Mouse (Mus musculus) forebrain, embryonic 12.5 days (tissue): Measurements from ENCODE around the gene Bcl11b. TPM values are rescaled to one million over a fixed set of nuclear protein-coding genes. Genes with fewer than 3 reads are reported as not detected.

ENCODE experiments used
- ATAC-seq: fragments of 200-750 bp; cut with Nextera tagmentation; 2 replicates; pipeline ENCODE4 v1.8.0; 2017; ENCODE audit warnings: moderate TSS enrichment; ENCODE audit not compliant: low FRiP score
- H3K27ac ChIP-seq: fragments of 300-500 bp; sonication (generic); 2 replicates; pipeline ENCODE4 v1.5.1; 2016; ENCODE audit warnings: mild to moderate bottlenecking
- H3K27me3 ChIP-seq: fragments of 300-500 bp; sonication (generic); 2 replicates; pipeline ENCODE4 v1.6.1; 2016; ENCODE audit warnings: mild to moderate bottlenecking
- H3K36me3 ChIP-seq: fragments of 300-500 bp; sonication (generic); replicated peaks from 2 replicates; pipeline ENCODE4 v1.6.1; 2016; ENCODE audit warnings: mild to moderate bottlenecking
- H3K4me1 ChIP-seq: fragments of 300-500 bp; sonication (generic); 2 replicates; pipeline ENCODE4 v1.6.1; 2016
- H3K4me2 ChIP-seq: fragments of 300-500 bp; sonication (generic); 2 replicates; pipeline ENCODE4 v1.6.1; 2016; ENCODE audit warnings: mild to moderate bottlenecking, moderate library complexity
- H3K4me3 ChIP-seq: fragments of 300-500 bp; sonication (generic); replicated peaks from 2 replicates; pipeline ENCODE4 v1.5.1; 2016; ENCODE audit warnings: mild to moderate bottlenecking
- H3K9ac ChIP-seq: fragments of 300-500 bp; sonication (generic); 2 replicates; pipeline ENCODE4 v1.6.1; 2016; ENCODE audit warnings: mild to moderate bottlenecking
- H3K9me3 ChIP-seq: fragments of 300-500 bp; sonication (generic); 2 replicates; pipeline ENCODE4 v1.6.1; 2016
- WGBS: fragments of 180-500 bp; shearing (Covaris S2); methylation state at CpG from one replicate; pipeline ENCODE4 v1.1.7; 2016; 5-methylcytosine and 5-hydroxymethylcytosine counted together
- polyA plus RNA-seq: library from polyadenylated mRNA; unstranded; fragments of >200 nt; fragmentation: Nextera tagmentation; extraction: Ambion mirVana; gene quantifications from 2 replicates; pipeline ENCODE4 v1.2.1, GENCODE M21; 2016

Bcl11b gene
- polyA plus RNA-seq, 1 experiment from 2014 or later: 46.0 TPM

DNA sequence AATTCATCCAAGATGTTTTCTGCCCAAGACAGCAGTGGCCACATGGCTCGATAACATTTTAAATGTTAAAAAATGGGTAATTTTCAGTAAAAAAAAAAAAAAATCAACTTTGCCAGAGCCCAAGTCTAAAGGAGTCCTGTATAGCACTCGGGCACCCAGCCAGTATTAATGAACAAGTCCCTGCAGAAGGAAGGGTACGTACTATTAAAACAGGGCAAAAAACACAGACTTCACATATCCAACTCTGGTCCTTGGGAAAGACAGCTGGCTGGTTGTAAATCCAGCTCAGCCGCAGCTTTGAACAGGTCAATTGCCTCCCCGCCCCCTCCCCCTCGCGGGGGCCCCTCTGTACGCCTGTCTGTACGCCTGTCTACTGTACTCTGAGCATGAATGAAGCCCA, 127.2 kb downstream of the Bcl11b start:
- H3K4me3 ChIP-seq: no peak overlapping the region
- peaks cover 5% of the 10 kb centered on the region; the same call in 1 of the 2 replicates for H3K9me3 ChIP-seq
- no peaks in the 10 kb centered on the region for H3K27me3 ChIP-seq
- H3K36me3 ChIP-seq: no peaks in the 10 kb centered on the region
- 90% methylated on average over 9 of the region's 9 CpGs for WGBS
- H3K27ac ChIP-seq: no peak overlapping the region
- peaks cover 11% of the 10 kb centered on the region; the same call in 1 of the 2 replicates for H3K4me1 ChIP-seq
- no peak overlapping the region for H3K4me2 ChIP-seq
- H3K9ac ChIP-seq: no peak overlapping the region
- ATAC-seq: no peak

DNA sequence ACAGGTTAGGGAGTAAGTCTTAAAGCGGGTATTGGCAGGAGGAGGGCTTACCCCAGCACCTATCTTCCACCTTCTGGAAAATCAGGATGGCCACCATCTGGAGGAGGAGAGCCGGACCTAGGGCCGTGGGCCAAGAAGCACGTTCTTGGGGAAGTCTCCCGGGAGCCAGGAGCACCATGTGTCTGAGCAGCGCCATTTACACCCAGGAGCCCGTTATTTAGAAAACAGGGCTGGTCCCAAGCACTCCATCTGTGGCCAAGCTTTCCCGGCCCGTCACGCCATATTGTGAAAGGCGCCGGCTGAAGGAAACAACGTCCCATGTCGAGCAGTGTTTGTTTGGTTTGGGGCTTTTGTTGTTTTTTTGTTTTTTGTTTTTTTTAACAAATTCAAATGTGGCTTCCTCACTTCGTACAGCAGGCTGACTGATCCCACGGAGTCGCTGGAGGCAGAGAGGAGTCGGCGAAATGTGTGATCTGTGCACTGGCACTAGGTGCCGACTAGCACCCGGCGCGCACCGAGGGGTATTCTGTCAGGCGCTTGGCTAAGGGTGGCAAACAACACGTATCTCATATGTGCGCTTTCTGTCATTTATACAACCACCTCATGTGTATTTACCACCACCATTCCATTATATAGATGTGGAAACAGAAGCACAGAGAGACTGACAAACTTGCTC, 128.8 kb downstream of the Bcl11b start:
- H3K4me1 ChIP-seq: peaks cover 4% of the 10 kb centered on the region; the same call in 1 of the 2 replicates
- no peak overlapping the region for H3K4me2 ChIP-seq
- H3K9me3 ChIP-seq: peaks cover 5% of the 10 kb centered on the region; the same call in 1 of the 2 replicates
- H3K36me3 ChIP-seq: no peaks in the 10 kb centered on the region
- WGBS: 91% methylated on average over 27 of the region's 27 CpGs
- H3K4me3 ChIP-seq: no peak overlapping the region
- H3K27me3 ChIP-seq: no peaks in the 10 kb centered on the region
- H3K27ac ChIP-seq: no peak overlapping the region
- no peak overlapping the region for H3K9ac ChIP-seq
- ATAC-seq: no peak

DNA sequence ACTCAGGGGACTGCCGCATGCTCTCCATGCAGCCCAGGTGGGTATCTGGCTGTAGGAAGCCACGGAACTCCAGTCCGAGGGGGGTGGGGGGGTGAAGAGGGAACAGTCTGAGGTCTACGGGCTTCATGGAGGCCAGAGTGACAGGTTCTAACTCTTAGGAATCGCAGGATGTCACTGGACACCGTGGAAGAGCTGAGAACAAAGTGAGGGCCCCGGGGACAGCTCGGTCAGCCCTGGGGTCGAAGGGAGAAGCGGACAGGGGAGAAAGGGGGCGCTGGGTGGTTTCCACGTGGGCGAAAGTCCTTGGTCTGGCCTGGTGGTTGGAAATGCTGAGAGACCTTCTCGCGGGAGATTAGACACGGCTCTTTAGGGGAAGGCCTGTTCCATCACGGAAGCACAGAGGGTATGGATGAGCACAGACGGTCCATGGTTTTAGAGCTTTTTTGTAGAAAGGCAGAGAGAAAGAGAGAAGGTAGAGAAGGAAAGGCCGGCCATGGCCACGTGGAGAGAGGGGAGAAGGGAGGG, 133.8 kb downstream of the Bcl11b start:
- 86% methylated on average over 20 of the region's 20 CpGs for WGBS
- no peak overlapping the region for H3K4me3 ChIP-seq

DNA sequence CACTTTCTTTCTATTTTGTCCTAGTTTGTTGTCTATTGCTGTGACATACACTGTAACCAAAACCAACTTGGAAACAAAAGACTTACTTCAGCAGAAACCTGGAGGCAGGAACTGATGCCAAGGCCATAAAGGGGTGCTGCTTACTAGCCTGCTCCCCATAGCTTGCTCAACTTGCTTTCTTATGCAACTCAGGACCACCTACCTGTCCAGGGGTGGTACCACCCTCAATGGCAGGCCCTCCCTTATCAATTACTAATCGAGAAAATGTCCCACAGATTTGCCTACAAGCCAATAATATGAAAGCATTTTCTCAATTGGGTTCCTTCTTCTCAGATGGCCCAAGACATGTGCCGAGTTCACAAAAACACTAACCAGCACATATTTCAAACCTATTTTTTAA, 135.1 kb downstream of the Bcl11b start:
- Histone ChIP-seq H3K36me3 (no peaks in the 10 kb centered on the region), H3K9ac (no peak overlapping the region), H3K27me3 (no peaks in the 10 kb centered on the region), H3K4me3 (no peak overlapping the region), H3K27ac (no peak overlapping the region), H3K4me1 (no peaks in the 10 kb centered on the region), H3K4me2 (no peak overlapping the region), H3K9me3 (no peaks in the 10 kb centered on the region)
- 90% methylated on average over 2 of the region's 2 CpGs for WGBS
- ATAC-seq: no peak

More for the DNA sequence above, 133.8 kb downstream of the Bcl11b start:
- H3K27me3 ChIP-seq: no peaks in the 10 kb centered on the region
- H3K36me3 ChIP-seq: no peaks in the 10 kb centered on the region
- no peak for ATAC-seq
- no peak overlapping the region for H3K9ac ChIP-seq
- no peak overlapping the region for H3K27ac ChIP-seq
- no peaks in the 10 kb centered on the region for H3K9me3 ChIP-seq
- H3K4me1 ChIP-seq: no peaks in the 10 kb centered on the region
- no peak overlapping the region for H3K4me2 ChIP-seq

Other genes with a start within 250 kb of the Bcl11b start
- 103 and 112 TPM in 2 replicates for gene Setd3, start 175.7 kb upstream of the Bcl11b start, polyA plus RNA-seq
- gene Ccnk, start 176.0 kb upstream of the Bcl11b start, polyA plus RNA-seq: 4.7 and 5.4 TPM in 2 replicates